Mouse (Mus musculus) CH12.LX (cell line): Measurements from ENCODE around the gene Cep135. TPM values are rescaled to one million over a fixed set of nuclear protein-coding genes. Genes with fewer than 3 reads are reported as not detected.

Experiments
- DNase-seq: peaks from one replicate; pipeline ENCODE4 v3.0.0-alpha.2; 2013; ENCODE audit errors: extremely low read depth
- H3K27ac ChIP-seq: 2 replicates; pipeline ENCODE4 v1.5.1; 2012; ENCODE audit warnings: low read depth, mild to moderate bottlenecking, control low read depth, moderate library complexity; ENCODE audit not compliant: insufficient read depth
- H3K27me3 ChIP-seq: replicated peaks from 2 replicates; pipeline ENCODE3; 2012; ENCODE audit warnings: inconsistent platforms
- H3K36me3 ChIP-seq, 2 experiments: replicated peaks in 1 of 2; 2 replicates each; pipeline versions ENCODE3 to v1.6.1; 2012; ENCODE audit warnings: inconsistent platforms in 1 of 2, low read length in 1 of 2, mild to moderate bottlenecking in 1 of 2, mixed read lengths in 1 of 2, moderate library complexity in 1 of 2; ENCODE audit not compliant: control insufficient read depth in 1 of 2, insufficient read depth in 1 of 2
- H3K4me1 ChIP-seq, 2 experiments: 2 replicates each; pipeline ENCODE4 v1.6.1; 2012; ENCODE audit warnings: inconsistent platforms in 1 of 2, moderate library complexity in 1 of 2; ENCODE audit not compliant: insufficient read depth in 2 of 2, control insufficient read depth in 1 of 2
- H3K4me2 ChIP-seq: 2 replicates; pipeline ENCODE4 v1.6.1; 2012; ENCODE audit warnings: low read depth, mild to moderate bottlenecking, control low read depth; ENCODE audit not compliant: poor library complexity, insufficient read depth, severe bottlenecking
- H3K4me3 ChIP-seq, 3 experiments: fragments of 150-350 bp in 1 of 3; sonication (generic) in 1 of 3; replicated peaks in 1 of 3; 2 replicates each; pipeline versions ENCODE3 to v1.5.1; 2011 to 2012; ENCODE audit warnings: low read depth in 2 of 3, low read length in 2 of 3, mild to moderate bottlenecking in 2 of 3, moderate library complexity in 2 of 3, control low read depth in 1 of 3, improper control_type of control experiment in 1 of 3, inconsistent platforms in 1 of 3, mixed read lengths in 1 of 3; ENCODE audit not compliant: poor library complexity in 1 of 3
- H3K79me2 ChIP-seq: replicated peaks from 2 replicates; pipeline ENCODE4 v1.6.1; 2012; ENCODE audit warnings: mild to moderate bottlenecking, moderate library complexity; ENCODE audit not compliant: control insufficient read depth, poor library complexity, insufficient read depth, severe bottlenecking; ENCODE audit errors: extremely low read depth
- H3K9ac ChIP-seq: 2 replicates; pipeline ENCODE4 v1.6.1; 2012; ENCODE audit warnings: low read depth, mild to moderate bottlenecking, control low read depth, moderate library complexity; ENCODE audit not compliant: insufficient read depth
- H3K9me3 ChIP-seq: replicated peaks from 2 replicates; pipeline ENCODE3; 2012; ENCODE audit warnings: low read length, inconsistent platforms, mixed read lengths
- BHLHE40 ChIP-seq: IDR thresholded peaks from 2 replicates; pipeline ENCODE4 v1.6.1; 2011; ENCODE audit warnings: mild to moderate bottlenecking, low read depth, low read length, improper control_type of control experiment
- CHD2 ChIP-seq: IDR thresholded peaks from 2 replicates; pipeline ENCODE4 v1.6.1; 2011; ENCODE audit warnings: low read length, improper control_type of control experiment
- CTCF ChIP-seq, 2 experiments: IDR thresholded peaks in 1 of 2; conservative IDR thresholded peaks in 1 of 2; 2 replicates each; pipeline ENCODE4 v1.5.1; 2011 to 2012; ENCODE audit warnings: low read depth in 2 of 2, low read length in 2 of 2, improper control_type of control experiment in 1 of 2, inconsistent platforms in 1 of 2, mild to moderate bottlenecking in 1 of 2, moderate library complexity in 1 of 2
- E2F4 ChIP-seq: IDR thresholded peaks from 2 replicates; pipeline ENCODE4 v1.6.1; 2011; ENCODE audit warnings: low read depth, low read length, improper control_type of control experiment; ENCODE audit not compliant: insufficient replicate concordance
- HCFC1 ChIP-seq: IDR thresholded peaks from 2 replicates; pipeline ENCODE4 v1.6.1; 2012; ENCODE audit warnings: low read depth, mild to moderate bottlenecking, inconsistent platforms, low read length, improper control_type of control experiment
- IRF4 ChIP-seq: IDR thresholded peaks from 2 replicates; pipeline ENCODE4 v1.6.1; 2014; ENCODE audit warnings: low read depth, mild to moderate bottlenecking, inconsistent platforms, low read length, improper control_type of control experiment
- JUND ChIP-seq: conservative IDR thresholded peaks from 2 replicates; pipeline ENCODE4 v1.6.1; 2011; ENCODE audit warnings: low read depth, low read length, improper control_type of control experiment
- KAT2A ChIP-seq: IDR thresholded peaks from 2 replicates; pipeline ENCODE4 v1.6.1; 2012; ENCODE audit warnings: low read length, improper control_type of control experiment, inconsistent platforms; ENCODE audit not compliant: insufficient replicate concordance
- MAFK ChIP-seq: IDR thresholded peaks from 2 replicates; pipeline ENCODE4 v1.6.1; 2011; ENCODE audit warnings: low read length, improper control_type of control experiment; ENCODE audit not compliant: insufficient replicate concordance
- MAX ChIP-seq: IDR thresholded peaks from 2 replicates; pipeline ENCODE4 v1.6.1; 2011; ENCODE audit warnings: low read length, improper control_type of control experiment
- MEF2A ChIP-seq: IDR thresholded peaks from 2 replicates; pipeline ENCODE4 v1.6.1; 2014; ENCODE audit warnings: low read depth, mild to moderate bottlenecking, inconsistent platforms, low read length, improper control_type of control experiment, borderline replicate concordance
- MXI1 ChIP-seq: IDR thresholded peaks from 2 replicates; pipeline ENCODE4 v1.6.1; 2011; ENCODE audit warnings: mild to moderate bottlenecking, low read depth, low read length, improper control_type of control experiment
- MYC ChIP-seq: IDR thresholded peaks from 2 replicates; pipeline ENCODE4 v1.6.1; 2011; ENCODE audit warnings: low read depth, mild to moderate bottlenecking, improper control_type of control experiment, low read length
- NELFE ChIP-seq: IDR thresholded peaks from 2 replicates; pipeline ENCODE4 v1.6.1; 2011; ENCODE audit warnings: low read depth, low read length, improper control_type of control experiment
- NRF1 ChIP-seq: IDR thresholded peaks from 2 replicates; pipeline ENCODE4 v1.6.1; 2014; ENCODE audit warnings: low read depth, mild to moderate bottlenecking, inconsistent platforms, low read length, improper control_type of control experiment, moderate library complexity
- RAD21 ChIP-seq: IDR thresholded peaks from 2 replicates; pipeline ENCODE4 v1.6.1; 2011; ENCODE audit warnings: low read depth, mild to moderate bottlenecking, low read length, improper control_type of control experiment, moderate library complexity
- RCOR1 ChIP-seq: conservative IDR thresholded peaks from 2 replicates; pipeline ENCODE4 v1.6.1; 2012; ENCODE audit warnings: low read depth, mild to moderate bottlenecking, inconsistent platforms, low read length, improper control_type of control experiment
- SMC3 ChIP-seq: IDR thresholded peaks from 2 replicates; pipeline ENCODE4 v1.6.1; 2011; ENCODE audit warnings: low read depth, low read length, improper control_type of control experiment
- TBP ChIP-seq: conservative IDR thresholded peaks from 2 replicates; pipeline ENCODE4 v1.6.1; 2011; ENCODE audit warnings: low read depth, low read length, improper control_type of control experiment
- TCF12 ChIP-seq: IDR thresholded peaks from 2 replicates; pipeline ENCODE4 v1.6.1; 2014; ENCODE audit warnings: low read depth, mild to moderate bottlenecking, inconsistent platforms, low read length, improper control_type of control experiment
- UBTF ChIP-seq: IDR thresholded peaks from 2 replicates; pipeline ENCODE4 v1.6.1; 2012; ENCODE audit warnings: low read depth, mild to moderate bottlenecking, inconsistent platforms, low read length, improper control_type of control experiment, moderate library complexity
- USF1 ChIP-seq: IDR thresholded peaks from 2 replicates; pipeline ENCODE4 v1.6.1; 2014; ENCODE audit warnings: low read depth, mild to moderate bottlenecking, inconsistent platforms, low read length, improper control_type of control experiment
- USF2 ChIP-seq: conservative IDR thresholded peaks from 2 replicates; pipeline ENCODE4 v1.6.1; 2011; ENCODE audit warnings: low read depth, low read length, improper control_type of control experiment
- ZKSCAN1 ChIP-seq: IDR thresholded peaks from 2 replicates; pipeline ENCODE4 v1.6.1; 2012; ENCODE audit warnings: low read depth, inconsistent platforms, low read length, improper control_type of control experiment, borderline replicate concordance
- dilution Hi-C: fragments of 300-500 bp; cut with MboI; formaldehyde crosslinking; loops from 2 replicates; pipeline ENCODE4 v1.14.3; 2020; ENCODE audit warnings: low sequenced_read_pairs; ENCODE audit not compliant: extremely low pct_unique_long_range_greater_than_20kb, extremely low pct_ligation_motif_present
- in situ Hi-C: fragments of 300-500 bp; cut with MboI; formaldehyde crosslinking; loops from 3 replicates; pipeline ENCODE4 v1.14.3; 2019; ENCODE audit warnings: low sequenced_read_pairs, low pct_ligation_motif_present, low pct_unique_long_range_greater_than_20kb, mixed read lengths
- polyA plus RNA-seq: library from polyadenylated mRNA; unstranded; fragments of >175 nt; gene quantifications from 2 replicates; pipeline ENCODE4 v1.2.1, GENCODE M21; 2012; ENCODE audit warnings: low read depth; ENCODE audit not compliant: insufficient read length
- total RNA-seq, 2 experiments: library from RNA; depleted of rRNA; stranded (reverse); fragments of 300-350 nt in 1 of 2; fragments of >200 nt in 1 of 2; gene quantifications; 2 replicates each; pipeline ENCODE4 v1.2.3; 2012 to 2014

The Cep135 gene
- total and polyA plus RNA-seq, 3 experiments: 8.0 to 12.1 (median 11.7) TPM

- no peak overlapping the region for H3K4me2 ChIP-seq
- peak; percentile 74 for DNase-seq
- TF ChIP-seq CTCF (conservative IDR thresholded peaks at IDR 0.05 in 1 of 2, IDR thresholded peaks at IDR 0.05 in 1 of 2; ENCODE audit: low read depth in 2 of 2, low read length in 2 of 2): peak; percentile 97 to 99
- TF ChIP-seq BHLHE40: peak; percentile 7; the same call in 1 of the 2 replicates
- TF ChIP-seq KAT2A: no peak
- no peak for TF ChIP-seq CHD2
- peak; percentile 71; the same call in 1 of the 2 replicates for TF ChIP-seq NELFE
- no peak for TF ChIP-seq IRF4
- TF ChIP-seq ZKSCAN1: no peak
- TF ChIP-seq USF2: no peak
- no peak for TF ChIP-seq MEF2A
- no peak for TF ChIP-seq NRF1
- no peak for TF ChIP-seq TBP
- no peak for TF ChIP-seq RCOR1
- TF ChIP-seq MAFK: peak; percentile 65
- TF ChIP-seq E2F4: no peak
- TF ChIP-seq MXI1: no peak
- peak; percentile 43 for TF ChIP-seq RAD21
- TF ChIP-seq HCFC1: no peak
- TF ChIP-seq UBTF: no peak
- TF ChIP-seq USF1: no peak
- peak; percentile 84 for TF ChIP-seq MYC
- peak; percentile 90 for TF ChIP-seq MAX
- peak; percentile 24; the same call in 1 of the 2 replicates for TF ChIP-seq JUND
- peak; percentile 80 for TF ChIP-seq SMC3
- in situ Hi-C loops (no loop called here), dilution Hi-C loops (no loop called here)
- H3K9ac ChIP-seq: no peak overlapping the region
- no peaks in the 10 kb centered on the region for H3K9me3 ChIP-seq
- H3K4me3 ChIP-seq: no peak overlapping the region
- no peak overlapping the region for H3K27ac ChIP-seq
- H3K4me1 ChIP-seq: no peaks in the 10 kb centered on the region
- H3K27me3 ChIP-seq: no peaks in the 10 kb centered on the region
- H3K79me2 ChIP-seq: no peaks in the 10 kb centered on the region
- H3K36me3 ChIP-seq: peaks cover 43 to 78% of the 10 kb centered on the region in 2 experiments
These were observed 23.2 kb upstream of the Cep135 start for GRCm38 (mm10) chr5:76565321-76565720.

DNA sequence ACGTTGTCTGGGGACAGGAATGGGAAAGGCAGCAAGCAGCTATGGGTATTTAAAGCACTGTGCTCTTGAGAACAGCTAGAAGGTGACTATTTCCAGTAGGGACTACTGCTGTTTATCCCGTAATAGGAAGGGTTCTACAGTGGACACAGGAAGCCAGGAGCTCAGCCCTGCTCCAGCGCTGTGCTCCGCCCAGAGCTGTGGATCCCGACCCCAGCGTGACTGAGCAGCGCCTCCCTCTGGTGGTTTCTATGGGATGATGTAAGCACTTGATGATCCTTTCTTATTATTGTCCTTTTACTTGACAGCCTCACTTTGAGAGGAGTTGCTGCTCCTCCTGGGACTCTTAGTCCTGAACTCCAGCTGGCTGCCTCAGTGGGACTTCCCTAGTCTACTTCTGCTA is 14.2 kb upstream of the Cep135 start:
- dilution Hi-C loops: no loop called here
- Histone ChIP-seq H3K27me3 (no peaks in the 10 kb centered on the region), H3K4me1 (no peaks in the 10 kb centered on the region), H3K4me3 (no peak overlapping the region), H3K36me3 (peaks cover 11 to 28% of the 10 kb centered on the region in 2 experiments), H3K79me2 (no peaks in the 10 kb centered on the region), H3K9me3 (peaks cover 4% of the 10 kb centered on the region), H3K4me2 (no peak overlapping the region), H3K27ac (no peak overlapping the region), H3K9ac (no peak overlapping the region)
- in situ Hi-C loops: no loop called here
- TF ChIP-seq TCF12 (no peak), E2F4 (no peak)
- DNase-seq: no peak
